Mouse (Mus musculus) MEL (cell line): ENCODE measurements at regions not wholly inside any gene's neighbourhood (a gene's known extent, or its start where the extent isn't known, plus 50 kb on each side); places are given as distances from the start of the nearest gene placed in this dataset.

Experiments used
- DNase-seq: peaks from one replicate; pipeline ENCODE4 v3.0.0; 2011; ENCODE audit warnings: low read depth, low spot score
- H3K27ac ChIP-seq: 2 replicates; pipeline ENCODE4 v1.5.1; 2012; ENCODE audit warnings: low read depth, mild to moderate bottlenecking, control low read depth, low read length, moderate library complexity; ENCODE audit not compliant: control insufficient read depth
- H3K27me3 ChIP-seq, 2 experiments: fragments of 150-350 bp in 1 of 2; sonication (generic) in 1 of 2; 2 replicates each; pipeline ENCODE4 v1.6.1; 2012; ENCODE audit warnings: low read length in 2 of 2, mild to moderate bottlenecking in 2 of 2, improper control_type of control experiment in 1 of 2, moderate library complexity in 1 of 2; ENCODE audit not compliant: insufficient read depth in 2 of 2, control insufficient read depth in 1 of 2
- H3K36me3 ChIP-seq, 2 experiments: 2 replicates each; pipeline ENCODE4 v1.6.1; 2012 to 2014; ENCODE audit warnings: low read length in 2 of 2, improper control_type of control experiment in 1 of 2, inconsistent platforms in 1 of 2, mild to moderate bottlenecking in 1 of 2; ENCODE audit not compliant: insufficient read depth in 2 of 2, control insufficient read depth in 1 of 2
- H3K4me1 ChIP-seq, 2 experiments: fragments of 150-350 bp in 1 of 2; sonication (generic) in 1 of 2; 2 replicates each; pipeline ENCODE4 v1.6.1; 2012; ENCODE audit warnings: low read length in 2 of 2, improper control_type of control experiment in 1 of 2, mild to moderate bottlenecking in 1 of 2; ENCODE audit not compliant: insufficient read depth in 2 of 2, control insufficient read depth in 1 of 2
- H3K4me3 ChIP-seq, 2 experiments: fragments of 150-350 bp in 1 of 2; sonication (generic) in 1 of 2; 2 replicates each; pipeline ENCODE4 v1.5.1; 2012; ENCODE audit warnings: low read depth in 2 of 2, low read length in 2 of 2, mild to moderate bottlenecking in 2 of 2, moderate library complexity in 2 of 2, control low read depth in 1 of 2, improper control_type of control experiment in 1 of 2; ENCODE audit not compliant: control insufficient read depth in 1 of 2, insufficient read depth in 1 of 2
- H3K79me2 ChIP-seq: 2 replicates; pipeline ENCODE4 v1.6.1; 2012; ENCODE audit warnings: mild to moderate bottlenecking, low read length, moderate library complexity; ENCODE audit not compliant: control insufficient read depth, poor library complexity, insufficient read depth
- H3K9ac ChIP-seq: 2 replicates; pipeline ENCODE4 v1.6.1; 2012; ENCODE audit warnings: low read depth, mild to moderate bottlenecking, control low read depth, low read length, moderate library complexity; ENCODE audit not compliant: control insufficient read depth, poor library complexity, severe bottlenecking
- H3K9me3 ChIP-seq: fragments of 150-350 bp; sonication (generic); replicated peaks from 2 replicates; pipeline ENCODE4 v1.6.1; 2012; ENCODE audit warnings: mild to moderate bottlenecking, low read length, improper control_type of control experiment, moderate library complexity; ENCODE audit not compliant: insufficient read depth
- BHLHE40 ChIP-seq: IDR thresholded peaks from 2 replicates; pipeline ENCODE4 v1.6.1; 2012; ENCODE audit warnings: low read depth, mild to moderate bottlenecking, inconsistent platforms, low read length, improper control_type of control experiment, borderline replicate concordance
- CHD2 ChIP-seq: IDR thresholded peaks from 2 replicates; pipeline ENCODE4 v1.6.1; 2011; ENCODE audit warnings: low read length, improper control_type of control experiment
- ELF1 ChIP-seq: IDR thresholded peaks from 2 replicates; pipeline ENCODE4 v1.6.1; 2014; ENCODE audit warnings: low read depth, mild to moderate bottlenecking, inconsistent platforms, low read length, improper control_type of control experiment, moderate library complexity
- EP300 ChIP-seq, 2 experiments: IDR thresholded peaks; 2 replicates each; pipeline ENCODE4 v1.6.1; 2011; ENCODE audit warnings: improper control_type of control experiment in 2 of 2, low read length in 2 of 2, low read depth in 1 of 2, mild to moderate bottlenecking in 1 of 2
- ETS1 ChIP-seq: IDR thresholded peaks from 2 replicates; pipeline ENCODE4 v1.6.1; 2012; ENCODE audit warnings: low read depth, mild to moderate bottlenecking, inconsistent platforms, low read length, improper control_type of control experiment, moderate library complexity
- GABPA ChIP-seq: IDR thresholded peaks from 2 replicates; pipeline ENCODE4 v1.6.1; 2012; ENCODE audit warnings: low read depth, mild to moderate bottlenecking, inconsistent platforms, low read length, improper control_type of control experiment, moderate library complexity
- JUND ChIP-seq: IDR thresholded peaks from 2 replicates; pipeline ENCODE4 v1.6.1; 2011; ENCODE audit warnings: low read depth, mild to moderate bottlenecking, improper control_type of control experiment, low read length
- MAFK ChIP-seq: IDR thresholded peaks from 2 replicates; pipeline ENCODE4 v1.6.1; 2011; ENCODE audit warnings: low read depth, mild to moderate bottlenecking, low read length, improper control_type of control experiment, borderline replicate concordance
- MAX ChIP-seq: IDR thresholded peaks from 2 replicates; pipeline ENCODE4 v1.6.1; 2011; ENCODE audit warnings: low read length, improper control_type of control experiment
- MAZ ChIP-seq: IDR thresholded peaks from 2 replicates; pipeline ENCODE4 v1.6.1; 2012; ENCODE audit warnings: low read depth, mild to moderate bottlenecking, inconsistent platforms, low read length, improper control_type of control experiment
- MEF2A ChIP-seq: IDR thresholded peaks from 2 replicates; pipeline ENCODE4 v1.6.1; 2014; ENCODE audit warnings: low read depth, mild to moderate bottlenecking, inconsistent platforms, low read length, improper control_type of control experiment; ENCODE audit not compliant: poor library complexity, insufficient replicate concordance, severe bottlenecking; ENCODE audit errors: extremely low read depth
- NRF1 ChIP-seq: IDR thresholded peaks from 2 replicates; pipeline ENCODE4 v1.6.1; 2014; ENCODE audit warnings: low read depth, mild to moderate bottlenecking, inconsistent platforms, low read length, improper control_type of control experiment, moderate library complexity; ENCODE audit not compliant: poor library complexity, insufficient read depth, severe bottlenecking
- POLR2A ChIP-seq, 2 experiments: IDR thresholded peaks; 2 replicates each; pipeline ENCODE4 v1.6.1; 2011 to 2012; ENCODE audit warnings: low read length in 2 of 2, mild to moderate bottlenecking in 2 of 2, control low read depth in 1 of 2, improper control_type of control experiment in 1 of 2, low read depth in 1 of 2, moderate library complexity in 1 of 2; ENCODE audit not compliant: control insufficient read depth in 1 of 2, insufficient read depth in 1 of 2, poor library complexity in 1 of 2
- POLR2AphosphoS2 ChIP-seq: IDR thresholded peaks from 2 replicates; pipeline ENCODE4 v1.6.1; 2011; ENCODE audit warnings: low read length, improper control_type of control experiment
- RAD21 ChIP-seq: IDR thresholded peaks from 2 replicates; pipeline ENCODE4 v1.6.1; 2011; ENCODE audit warnings: mild to moderate bottlenecking, low read depth, low read length, improper control_type of control experiment
- RCOR1 ChIP-seq: IDR thresholded peaks from 2 replicates; pipeline ENCODE4 v1.6.1; 2012; ENCODE audit warnings: low read depth, mild to moderate bottlenecking, inconsistent platforms, low read length, improper control_type of control experiment
- SMC3 ChIP-seq: IDR thresholded peaks from 2 replicates; pipeline ENCODE4 v1.6.1; 2011; ENCODE audit warnings: low read depth, low read length, improper control_type of control experiment
- TAL1 ChIP-seq: IDR thresholded peaks from 2 replicates; pipeline ENCODE4 v1.6.1; 2012; ENCODE audit warnings: mild to moderate bottlenecking, inconsistent platforms, low read length, moderate library complexity, mixed read lengths
- TBP ChIP-seq: IDR thresholded peaks from 2 replicates; pipeline ENCODE4 v1.8.0; 2011; ENCODE audit warnings: low read depth, low read length, improper control_type of control experiment
- TCF12 ChIP-seq: IDR thresholded peaks from 2 replicates; pipeline ENCODE4 v1.6.1; 2014; ENCODE audit warnings: low read depth, mild to moderate bottlenecking, inconsistent platforms, low read length, improper control_type of control experiment, moderate library complexity
- UBTF ChIP-seq: IDR thresholded peaks from 2 replicates; pipeline ENCODE4 v1.6.1; 2012; ENCODE audit warnings: low read depth, mild to moderate bottlenecking, inconsistent platforms, low read length, improper control_type of control experiment, moderate library complexity, borderline replicate concordance; ENCODE audit not compliant: insufficient read depth
- USF2 ChIP-seq, 2 experiments: IDR thresholded peaks; 2 replicates each; pipeline ENCODE4 v1.6.1; 2011 to 2012; ENCODE audit warnings: improper control_type of control experiment in 2 of 2, low read length in 2 of 2, borderline replicate concordance in 1 of 2, inconsistent platforms in 1 of 2, low read depth in 1 of 2, mild to moderate bottlenecking in 1 of 2; ENCODE audit not compliant: insufficient read depth in 1 of 2
- ZC3H11A ChIP-seq: IDR thresholded peaks from 2 replicates; pipeline ENCODE4 v1.6.1; 2012; ENCODE audit warnings: low read depth, mild to moderate bottlenecking, inconsistent platforms, low read length, improper control_type of control experiment
- ZKSCAN1 ChIP-seq: IDR thresholded peaks from 2 replicates; pipeline ENCODE4 v1.6.1; 2012; ENCODE audit warnings: low read depth, mild to moderate bottlenecking, inconsistent platforms, low read length, improper control_type of control experiment, moderate library complexity

DNA sequence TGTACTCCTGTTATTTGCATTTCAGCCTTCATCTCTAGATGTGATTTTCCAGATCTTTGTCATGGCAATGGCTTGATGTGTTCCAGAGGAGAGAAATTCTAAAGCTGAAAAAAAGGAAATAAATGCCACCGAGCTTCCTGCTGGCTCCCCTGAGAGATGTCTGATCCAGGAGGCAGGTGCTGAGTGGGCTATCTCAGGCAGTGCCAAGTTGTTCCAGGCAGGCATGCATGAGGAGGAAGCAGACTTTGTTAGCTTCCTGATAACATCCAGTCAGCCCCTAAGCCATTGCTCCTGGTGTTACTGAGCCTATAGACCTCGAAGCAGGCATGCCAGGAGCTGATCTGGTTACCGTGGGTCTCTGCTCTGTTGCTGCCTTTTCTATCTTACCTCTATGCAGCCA, 251.7 kb upstream of the Pkdcc start:
- no peaks in the 10 kb centered on the region for H3K9me3 ChIP-seq
- no peak overlapping the region for H3K4me3 ChIP-seq
- no peak overlapping the region for H3K27ac ChIP-seq
- no peak overlapping the region for H3K9ac ChIP-seq
- no peaks in the 10 kb centered on the region for H3K36me3 ChIP-seq
- no peaks in the 10 kb centered on the region for H3K79me2 ChIP-seq
- no peak for TF ChIP-seq BHLHE40
- TF ChIP-seq CHD2: no peak
- TF ChIP-seq SMC3: no peak
- TF ChIP-seq TCF12: no peak
- no peak for TF ChIP-seq TBP
- no peak for TF ChIP-seq POLR2A (IDR thresholded peaks at IDR 0.05; ENCODE audit: control insufficient read depth in 1 of 2, insufficient read depth in 1 of 2, low read depth in 1 of 2, low read length in 2 of 2, poor library complexity in 1 of 2)
- no peak for TF ChIP-seq MAFK
- TF ChIP-seq MAZ: no peak
- TF ChIP-seq TAL1: no peak
- TF ChIP-seq ZC3H11A: no peak
- H3K27me3 ChIP-seq: no peaks in the 10 kb centered on the region
- no peak for DNase-seq
- H3K4me1 ChIP-seq: no peaks in the 10 kb centered on the region

DNA sequence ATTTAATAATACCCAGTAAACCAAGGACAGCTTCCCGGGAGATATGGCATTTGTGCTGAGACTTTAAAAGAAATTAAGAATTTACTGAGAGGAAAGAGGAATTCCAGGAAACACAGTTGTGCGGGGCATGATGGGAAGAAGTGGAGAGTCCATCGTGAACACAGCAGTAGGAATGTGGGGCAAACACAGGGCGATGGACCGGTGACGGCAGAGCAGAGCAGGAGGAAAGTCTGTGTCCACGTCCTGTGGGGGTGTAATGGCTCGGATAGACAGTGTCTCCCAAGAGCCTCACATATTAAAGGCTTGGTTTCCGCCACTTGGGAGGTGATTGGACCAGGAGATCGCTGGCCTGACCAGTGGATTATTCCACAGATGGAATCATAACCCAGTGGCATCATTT, 215.4 kb upstream of the Pkdcc start:
- Histone ChIP-seq H3K36me3 (no peaks in the 10 kb centered on the region), H3K27ac (no peak overlapping the region), H3K4me1 (no peaks in the 10 kb centered on the region), H3K9ac (no peak overlapping the region), H3K9me3 (no peaks in the 10 kb centered on the region), H3K4me3 (no peak overlapping the region), H3K79me2 (no peaks in the 10 kb centered on the region), H3K27me3 (no peaks in the 10 kb centered on the region)
- no peak for DNase-seq
- TF ChIP-seq ELF1 (no peak), RCOR1 (no peak), BHLHE40 (no peak), NRF1 (no peak), ZKSCAN1 (no peak), POLR2AphosphoS2 (no peak), EP300 (IDR thresholded peaks at IDR 0.05; ENCODE audit: low read depth in 1 of 2, low read length in 2 of 2) (no peak), CHD2 (no peak), POLR2A (IDR thresholded peaks at IDR 0.05; ENCODE audit: control insufficient read depth in 1 of 2, insufficient read depth in 1 of 2, low read depth in 1 of 2, low read length in 2 of 2, poor library complexity in 1 of 2) (no peak), JUND (no peak), TAL1 (no peak), RAD21 (no peak), USF2 (IDR thresholded peaks at IDR 0.05; ENCODE audit: borderline replicate concordance in 1 of 2, insufficient read depth in 1 of 2, low read depth in 1 of 2, low read length in 2 of 2) (no peak), UBTF (no peak), MEF2A (no peak), GABPA (no peak), MAX (no peak), ETS1 (no peak), ZC3H11A (no peak)
